Mouse (Mus musculus) left cerebral cortex, adult 11 months (tissue): ENCODE data around the gene Asl.
"Not testable (repeated sequence)": the region's sequence is repeated elsewhere in the genome, so short reads cannot be mapped to it uniquely, and the experiment has no call there.

Source experiments
- DNase-seq: peaks from one replicate; pipeline ENCODE4 v3.0.0; 2022; ENCODE audit warnings: low spot score

Asl gene

GRCm38 (mm10) chr5:130046100-130046499 lies 17.1 kb upstream of the Asl start:
- DNase-seq, result no peak

- peak; percentile 57 for DNase-seq
These were observed 15.2 kb upstream of the Asl start for GRCm38 (mm10) chr5:130044201-130044695.

GRCm38 (mm10) chr5:130043741-130044140 lies 14.7 kb upstream of the Asl start:
- no peak for DNase-seq

GRCm38 (mm10) chr5:130041262-130041661 lies 12.2 kb upstream of the Asl start:
- DNase-seq, result no peak

GRCm38 (mm10) chr5:130040797-130041196 lies 11.8 kb upstream of the Asl start:
- DNase-seq, result no peak

- peak; percentile 35 for DNase-seq
These were observed 8.9 kb upstream of the Asl start for GRCm38 (mm10) chr5:130037752-130038455.

GRCm38 (mm10) chr5:130036300-130036699 lies 7.3 kb upstream of the Asl start:
- not testable (repeated sequence) for DNase-seq

- no peak for DNase-seq
These were observed 4.8 kb upstream of the Asl start for GRCm38 (mm10) chr5:130033869-130034268.

GRCm38 (mm10) chr5:130031410-130032390 lies 2.7 kb upstream of the Asl start:
- no peak for DNase-seq

GRCm38 (mm10) chr5:130027696-130028095 lies 1.4 kb downstream of the Asl start:
- DNase-seq, result no peak

- DNase-seq, result no peak
These were observed 1.9 kb downstream of the Asl start for GRCm38 (mm10) chr5:130027134-130027533.

- DNase-seq, result peak; percentile 76
These were observed 5.1 kb downstream of the Asl start for GRCm38 (mm10) chr5:130023767-130024539.

GRCm38 (mm10) chr5:130023067-130023766 lies 5.8 kb downstream of the Asl start:
- no peak for DNase-seq

GRCm38 (mm10) chr5:130022366-130022765 lies 6.7 kb downstream of the Asl start:
- no peak for DNase-seq

GRCm38 (mm10) chr5:130021361-130021966 lies 7.6 kb downstream of the Asl start:
- DNase-seq, result no peak

- DNase-seq, result no peak
These were observed 9.6 kb downstream of the Asl start for GRCm38 (mm10) chr5:130019461-130019860.

GRCm38 (mm10) chr5:130015104-130015503 lies 13.9 kb downstream of the Asl start:
- no peak for DNase-seq

- DNase-seq, result no peak
These were observed 18.1 kb downstream of the Asl start for GRCm38 (mm10) chr5:130010961-130011360.

- no peak for DNase-seq
These were observed 19.3 kb downstream of the Asl start for GRCm38 (mm10) chr5:130009784-130010183.

- DNase-seq, result no peak
These were observed 20.9 kb downstream of the Asl start for GRCm38 (mm10) chr5:130008034-130008590.

GRCm38 (mm10) chr5:130007344-130007743 lies 21.7 kb downstream of the Asl start:
- DNase-seq, result no peak
